Mouse (Mus musculus) brain, embryonic 18.5 days (tissue): Measurements from ENCODE around the gene Gm49322.
"Not testable (repeated sequence)": the region's sequence is repeated elsewhere in the genome, so short reads cannot be mapped to it uniquely, and the experiment has no call there.

Experiments
- DNase-seq: peaks from one replicate; pipeline ENCODE4 v3.0.0-alpha.2; 2012; ENCODE audit warnings: low read depth, low spot score

Gm49322 gene

DNA sequence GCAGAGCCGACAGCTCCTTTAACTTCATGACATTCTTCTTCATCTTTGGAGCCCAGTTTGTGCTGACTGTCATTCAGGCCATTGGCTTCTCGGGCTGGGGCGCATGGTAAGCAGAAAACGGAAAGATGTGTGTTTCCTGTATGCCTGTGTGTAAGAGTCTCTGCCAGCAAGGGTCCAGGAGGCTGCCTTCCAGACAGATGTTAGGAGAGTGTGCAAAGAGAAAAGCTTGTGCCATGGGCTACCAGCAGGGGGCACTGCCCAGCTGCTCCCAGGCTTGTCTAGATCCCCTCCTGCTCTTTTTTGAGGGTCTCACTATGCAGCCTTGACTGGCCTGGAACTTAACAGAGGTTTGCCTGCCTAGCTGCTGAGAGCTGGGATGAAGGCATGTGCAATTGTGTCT, 5.2 kb downstream of the Gm49322 start:
- no peak for DNase-seq

GRCm38 (mm10) chr10:80611905-80612304, 6.1 kb downstream of the Gm49322 start:
- no peak for DNase-seq

- no peak for DNase-seq
Observed at GRCm38 (mm10) chr10:80613821-80614220, 8.0 kb downstream of the Gm49322 start.

- DNase-seq: no peak
Observed at GRCm38 (mm10) chr10:80614351-80614750, 8.5 kb downstream of the Gm49322 start.

DNA sequence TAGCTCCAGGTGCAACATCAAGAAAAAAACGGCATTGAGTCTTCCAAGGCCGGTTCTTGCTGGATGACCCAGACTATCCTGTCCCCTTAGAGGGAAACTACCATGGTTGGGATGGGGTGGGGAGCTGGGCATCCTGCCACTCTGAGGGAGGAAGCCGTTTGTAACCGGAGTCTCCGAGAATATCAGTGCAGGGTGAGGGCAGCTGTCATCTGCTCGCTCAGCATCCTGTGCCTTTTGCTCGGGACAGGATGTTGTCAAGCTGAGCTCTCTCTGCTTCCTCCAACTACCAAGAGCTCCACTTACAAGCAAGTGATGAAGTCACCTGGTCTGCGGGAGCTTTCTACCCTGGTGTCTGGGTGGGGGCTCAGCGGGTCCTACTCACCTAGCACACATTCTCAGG, 12.4 kb downstream of the Gm49322 start:
- DNase-seq: no peak

DNA sequence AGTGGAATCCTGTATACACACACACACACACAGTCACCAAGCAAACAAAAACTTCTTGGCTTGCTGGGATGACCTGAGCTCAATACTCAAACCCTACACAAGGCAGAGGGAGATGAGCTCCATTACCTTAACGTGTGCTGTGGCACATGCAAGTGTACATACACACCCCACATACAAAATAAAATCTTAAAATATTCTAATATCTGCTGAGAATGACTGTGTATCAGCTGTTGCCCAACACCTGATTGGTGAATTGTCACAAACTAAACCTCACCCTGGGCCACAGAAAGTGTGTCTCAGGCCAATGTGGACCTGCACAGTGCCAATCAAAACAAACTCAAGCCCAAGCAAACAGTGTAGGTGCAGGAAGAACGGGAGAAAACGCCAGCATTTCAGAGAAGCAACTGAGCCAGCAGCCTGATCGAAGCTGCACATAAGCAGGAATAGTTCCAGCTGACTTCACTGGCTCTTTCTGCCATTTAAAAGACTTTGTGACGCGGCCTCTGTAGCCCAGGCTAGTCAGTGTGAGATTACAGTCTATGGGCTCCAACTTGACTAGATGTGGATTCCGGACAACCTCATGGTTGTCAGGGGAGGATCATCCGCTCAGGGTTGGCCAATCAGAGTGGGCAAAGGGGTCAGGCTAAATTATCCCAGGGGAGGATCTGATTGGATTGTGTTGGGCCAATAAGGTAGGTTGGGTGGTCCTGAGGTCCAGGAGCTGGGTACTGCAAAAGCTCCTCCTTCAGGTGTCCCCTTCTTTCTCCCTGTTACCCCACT, 13.8 kb downstream of the Gm49322 start:
- no peak for DNase-seq

DNA sequence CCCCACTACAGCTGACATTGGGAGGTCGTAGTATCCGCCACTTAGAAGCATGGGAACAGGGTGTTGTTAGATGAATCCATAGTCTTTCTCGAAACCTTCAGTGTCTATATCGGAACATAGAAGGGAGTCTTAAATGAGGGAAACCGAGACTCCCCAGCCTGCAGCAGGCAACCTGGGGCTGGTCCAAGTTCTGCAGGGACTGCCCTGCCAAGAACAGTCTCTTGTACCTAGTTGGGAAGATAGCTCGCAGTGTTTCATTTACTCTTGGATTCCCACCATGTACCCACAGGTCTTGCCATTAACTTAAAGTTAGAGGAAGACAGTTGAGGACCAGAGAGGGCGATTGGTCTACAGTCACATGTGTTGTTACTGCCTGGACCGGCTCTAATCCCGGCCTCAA, 14.5 kb downstream of the Gm49322 start:
- DNase-seq: no peak

GRCm38 (mm10) chr10:80620796-80621689, 15.2 kb downstream of the Gm49322 start:
- no peak for DNase-seq

DNA sequence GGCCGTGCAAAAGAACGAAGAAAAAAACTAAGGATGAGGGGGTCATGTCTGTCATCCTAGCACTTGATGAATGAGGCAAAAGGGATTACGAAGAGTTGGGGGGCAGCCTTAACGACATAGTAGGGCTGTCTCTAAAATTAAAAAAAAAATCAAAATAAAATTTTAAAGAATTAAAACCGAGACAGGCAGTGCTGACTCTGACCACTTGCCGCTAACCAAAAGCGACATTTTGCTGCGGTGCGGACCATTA, 15.8 kb downstream of the Gm49322 start:
- DNase-seq: no peak

DNA sequence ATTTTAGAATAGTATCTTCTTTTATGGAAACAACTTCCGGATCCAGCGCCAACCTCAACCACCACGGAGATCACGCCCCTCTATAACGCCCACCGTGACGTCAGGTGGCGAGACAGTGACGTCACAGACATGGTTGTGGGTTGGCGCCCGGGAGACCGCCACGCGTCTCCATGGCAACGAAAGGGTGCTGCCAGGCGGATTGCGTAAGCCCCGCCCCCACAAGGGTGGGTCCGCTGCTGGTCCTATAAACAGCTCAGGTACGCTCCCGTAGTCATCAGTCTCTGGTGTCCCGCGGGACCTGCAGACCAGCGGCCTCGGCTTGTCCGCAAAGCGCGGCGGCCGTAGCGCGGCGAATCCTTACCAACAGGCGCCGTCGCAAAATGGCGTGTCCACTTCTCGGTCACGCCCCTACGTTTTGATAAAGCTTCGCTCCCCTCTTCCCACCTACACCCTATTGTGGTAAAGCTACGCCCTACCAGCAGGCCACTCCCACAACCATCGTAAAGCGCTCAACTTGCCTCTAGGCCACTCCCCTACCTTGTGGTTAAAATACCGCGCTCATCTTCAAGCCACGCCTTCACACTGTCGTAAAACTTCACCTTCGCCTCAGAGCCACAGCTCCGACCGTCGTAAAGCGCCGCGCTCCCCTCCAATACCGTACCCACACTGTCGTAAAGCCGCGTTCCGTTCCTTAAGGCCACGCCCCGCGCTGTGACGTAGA, 16.3 kb downstream of the Gm49322 start:
- DNase-seq: peak; percentile 100

GRCm38 (mm10) chr10:80622661-80623456, 17.0 kb downstream of the Gm49322 start, which contains the start of gene Csnk1g2:
Gene Csnk1g2, plus strand, starts transcription at chr10:80622838.
- DNase-seq: no peak

DNA sequence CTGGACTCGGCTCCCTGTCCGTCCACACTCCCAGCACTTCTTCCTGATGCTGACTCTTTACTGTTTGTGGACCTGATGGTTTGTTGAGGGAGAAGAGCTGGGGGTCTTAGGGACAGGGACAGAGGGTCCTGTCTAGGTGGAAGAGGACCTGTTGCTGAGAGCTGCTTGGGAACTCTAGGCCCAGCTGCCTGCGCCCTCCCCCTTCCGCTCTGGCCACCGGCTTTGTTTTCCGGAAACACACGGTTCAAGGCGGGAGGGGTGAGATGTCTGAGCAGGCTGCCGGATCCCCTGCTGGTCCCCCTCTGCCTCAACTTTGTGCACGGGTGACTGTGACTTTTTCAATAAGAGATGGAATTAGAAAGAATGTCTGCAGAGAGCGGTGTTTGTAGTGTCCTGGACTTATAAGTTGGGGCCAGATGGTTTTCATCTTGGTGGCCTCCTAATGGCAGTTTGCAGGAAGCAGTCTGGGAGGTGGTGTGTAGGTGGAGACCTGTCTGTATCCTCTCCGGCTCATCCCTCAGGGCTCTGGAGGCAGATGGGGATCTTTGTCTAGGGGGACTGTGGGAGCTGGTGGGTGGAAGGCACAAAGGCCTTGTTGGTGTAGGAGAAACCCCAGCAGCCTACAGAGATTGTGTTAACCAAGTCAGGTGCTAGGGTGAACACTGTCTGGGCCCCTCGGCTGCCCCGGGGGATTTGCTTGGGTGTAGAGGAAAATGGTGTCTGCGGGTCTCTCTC, 17.8 kb downstream of the Gm49322 start:
- no peak for DNase-seq

DNA sequence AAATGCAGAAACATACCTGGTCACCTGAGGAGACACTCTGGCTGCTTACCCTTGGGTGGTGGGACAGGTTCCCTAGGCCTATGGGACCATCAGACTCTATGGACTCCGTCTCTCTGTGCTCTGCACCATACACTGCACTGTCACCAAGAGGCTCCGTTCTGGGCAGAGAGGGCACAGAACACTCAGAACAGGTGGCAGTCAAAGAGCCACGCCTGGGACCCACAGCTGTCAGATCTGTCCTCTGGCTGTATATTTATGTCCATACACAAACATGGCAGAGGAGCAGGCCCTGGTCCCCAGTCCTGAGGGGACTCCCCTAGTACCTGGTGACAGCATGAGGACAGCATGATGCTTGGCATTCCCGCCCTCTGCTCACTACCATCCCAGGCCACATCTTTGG, 19.9 kb downstream of the Gm49322 start:
- DNase-seq: no peak

GRCm38 (mm10) chr10:80627685-80628084, 21.9 kb downstream of the Gm49322 start:
- no peak for DNase-seq

GRCm38 (mm10) chr10:80628925-80629324, 23.1 kb downstream of the Gm49322 start:
- DNase-seq: no peak

- DNase-seq: no peak
Observed at GRCm38 (mm10) chr10:80635345-80635744, 29.5 kb downstream of the Gm49322 start.

- no peak for DNase-seq
Observed at GRCm38 (mm10) chr10:80646936-80647335, 41.1 kb downstream of the Gm49322 start.

DNA sequence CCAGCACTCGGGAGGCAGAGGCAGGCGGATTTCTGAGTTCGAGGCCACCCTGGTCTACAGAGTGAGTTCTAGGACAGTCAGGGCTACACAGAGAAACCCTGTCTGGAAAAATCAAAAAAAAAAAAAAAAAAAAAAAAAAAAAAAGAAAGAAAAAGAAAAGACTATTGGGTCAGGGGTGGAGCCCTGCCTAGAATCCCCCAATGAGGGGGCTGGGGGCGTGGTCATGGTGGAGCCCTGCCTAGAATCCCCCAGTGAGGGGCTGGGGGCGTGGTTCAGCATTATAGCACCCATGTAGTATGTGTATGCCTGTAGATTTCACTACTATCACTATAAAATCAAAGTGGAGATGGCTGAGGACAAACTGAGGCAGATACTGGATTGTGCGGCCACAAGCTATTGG, 44.1 kb downstream of the Gm49322 start:
- DNase-seq: not testable (repeated sequence)

- DNase-seq: no peak
Observed at GRCm38 (mm10) chr10:80650392-80650791, 44.6 kb downstream of the Gm49322 start.

DNA sequence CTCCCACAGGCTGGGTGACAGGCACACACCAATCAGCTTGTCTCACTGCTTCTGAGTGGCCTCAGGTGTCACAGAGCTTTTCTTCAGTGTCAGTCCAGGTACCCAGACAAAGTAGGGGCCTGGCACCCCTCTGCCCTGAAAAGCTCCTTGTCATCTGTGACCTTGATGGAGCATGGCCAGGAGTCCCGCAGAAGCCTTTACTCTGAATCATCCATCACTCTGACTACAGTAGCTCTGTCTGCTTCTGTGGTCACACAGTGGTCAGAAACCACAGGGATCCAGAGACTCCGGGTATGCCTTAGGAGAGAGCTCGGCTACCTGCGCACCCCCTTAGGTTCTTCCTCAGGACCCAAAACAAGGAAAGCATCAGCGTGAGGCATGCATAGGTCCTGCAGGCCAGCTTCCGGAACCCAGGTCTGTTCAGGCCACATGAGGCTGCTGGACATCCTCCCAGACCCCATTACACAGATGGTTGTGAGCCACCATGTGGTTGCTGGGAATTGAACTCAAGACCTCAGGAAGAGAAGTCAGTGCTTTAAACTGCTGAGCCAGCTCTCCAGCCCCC, 47.4 kb downstream of the Gm49322 start:
- DNase-seq: no peak
